Mouse (Mus musculus) testis, adult 2 months (tissue): ENCODE measurements around the gene Gm20696.

Experiments
- CTCF ChIP-seq: fragments of 200-500 bp; IDR thresholded peaks from 2 replicates; pipeline ENCODE4 v1.5.1; 2012; ENCODE audit warnings: low read depth, mild to moderate bottlenecking, inconsistent platforms, low read length, moderate library complexity; ENCODE audit not compliant: control insufficient read depth, insufficient read depth, insufficient replicate concordance
- POLR2A ChIP-seq: fragments of 200-500 bp; IDR thresholded peaks from 2 replicates; pipeline ENCODE4 v1.6.1; 2012; ENCODE audit warnings: low read depth, mild to moderate bottlenecking, inconsistent platforms, low read length, moderate library complexity; ENCODE audit not compliant: control insufficient read depth

GRCm38 (mm10) chr6:99261737-99262130 is 404.9 kb downstream of the Gm20696 start:
- TF ChIP-seq POLR2A, result no peak
- no peak for TF ChIP-seq CTCF
